In genomic region chr8:91132731-91133130, GRCm38 (mm10) we compare ENCODE assay signal across 8 mouse cellular contexts.
DNase-seq lines count a peak whose midpoint lies in the region; ATAC-seq and TF ChIP-seq lines count a peak whose summit lies in the region.

No protein-coding gene starts in this region.

- H3K9me3 ChIP-seq in heart, embryonic 14.5 days (ENCODE audit: control insufficient read depth, low read length), result no peaks in the 10 kb centered on the region
- H3K9me3 ChIP-seq in hindbrain, embryonic 13.5 days, result no peaks in the 10 kb centered on the region
- no peaks in the 10 kb centered on the region for H3K9me3 ChIP-seq in midbrain, embryonic 12.5 days

- no peak for TF ChIP-seq CTCF in cortical plate, adult 2 months (IDR thresholded peaks at IDR 0.05; ENCODE audit: extremely low read depth, insufficient read depth, low read length)

- peaks cover 22% of the 10 kb centered on the region for H3K36me3 ChIP-seq in heart, embryonic 14.5 days (ENCODE audit: control insufficient read depth, insufficient read depth, low read length)
- peaks cover 30% of the 10 kb centered on the region for H3K36me3 ChIP-seq in hindbrain, embryonic 13.5 days
- H3K36me3 ChIP-seq in midbrain, embryonic 12.5 days, result peaks cover 28% of the 10 kb centered on the region; the same call in 1 of the 2 replicates

- H3K27me3 ChIP-seq in heart, embryonic 14.5 days (ENCODE audit: control insufficient read depth, insufficient read depth, low read length), result no peaks in the 10 kb centered on the region
- no peaks in the 10 kb centered on the region for H3K27me3 ChIP-seq in hindbrain, embryonic 13.5 days
- H3K27me3 ChIP-seq in midbrain, embryonic 12.5 days, result no peaks in the 10 kb centered on the region

- intact Hi-C loops in heart, postnatal 25 days (cut with DNase I), result no loop called here

- peak overlapping the region; percentile 88; the same call in 1 of the 2 replicates for H3K9ac ChIP-seq in heart, embryonic 14.5 days (ENCODE audit: low read length)
- peak overlapping the region; percentile 92 for H3K9ac ChIP-seq in hindbrain, embryonic 13.5 days
- H3K9ac ChIP-seq in midbrain, embryonic 12.5 days (replicated peaks), result peak overlapping the region; percentile 84; the same call in 1 of the 2 replicates

- no peak overlapping the region for H3K27ac ChIP-seq in heart, embryonic 14.5 days (replicated peaks in 1 of 2; ENCODE audit: control insufficient read depth in 1 of 2, insufficient read depth in 1 of 2, low read depth in 2 of 2, low read length in 2 of 2)
- no peak overlapping the region for H3K27ac ChIP-seq in cortical plate, adult 2 months (ENCODE audit: insufficient read depth, low read length)
- no peak overlapping the region for H3K27ac ChIP-seq in hindbrain, embryonic 13.5 days
- no peak overlapping the region for H3K27ac ChIP-seq in midbrain, embryonic 12.5 days (replicated peaks)

- peak overlapping the region; percentile 93 for H3K4me2 ChIP-seq in heart, embryonic 14.5 days (ENCODE audit: low read length)
- H3K4me2 ChIP-seq in hindbrain, embryonic 13.5 days, result peak overlapping the region; percentile 87
- peak overlapping the region; percentile 88 for H3K4me2 ChIP-seq in midbrain, embryonic 12.5 days (replicated peaks)

- H3K4me1 ChIP-seq in heart, embryonic 14.5 days (ENCODE audit: control insufficient read depth in 2 of 2, insufficient read depth in 2 of 2, low read length in 2 of 2), result peaks cover 0 to 14% of the 10 kb centered on the region in 2 experiments; a peak in 3 of 4 replicates
- H3K4me1 ChIP-seq in cortical plate, adult 2 months (ENCODE audit: control insufficient read depth, insufficient read depth, low read length), result peaks cover 2% of the 10 kb centered on the region
- peaks cover 34% of the 10 kb centered on the region for H3K4me1 ChIP-seq in hindbrain, embryonic 13.5 days (replicated peaks)
- H3K4me1 ChIP-seq in midbrain, embryonic 12.5 days, result peaks cover 20% of the 10 kb centered on the region

- no peak for DNase-seq in heart, postnatal 25 days (ENCODE audit: low spot score)
- DNase-seq in urinary bladder, postnatal 4 days (ENCODE audit: low spot score in 2 of 2), result no peak
- no peak for DNase-seq in ovary, postnatal 10 days (ENCODE audit: low spot score)
- DNase-seq in spleen, adult 12 weeks (ENCODE audit: low spot score), result no peak

- TF ChIP-seq POLR2A in cortical plate, adult 2 months (IDR thresholded peaks at IDR 0.05; ENCODE audit: extremely low read depth, insufficient read depth, low read length), result no peak

- H3K4me3 ChIP-seq in heart, embryonic 14.5 days (ENCODE audit: control insufficient read depth in 1 of 2, insufficient read depth in 1 of 2, low read depth in 1 of 2, low read length in 2 of 2), result peak overlapping the region in 1 of 2 experiments; percentile 94; a peak in 2 of 4 replicates
- peak overlapping the region; percentile 43 for H3K4me3 ChIP-seq in cortical plate, adult 2 months (ENCODE audit: insufficient read depth, low read length)
- H3K4me3 ChIP-seq in hindbrain, embryonic 13.5 days, result peak overlapping the region; percentile 67
- peak overlapping the region; percentile 76 for H3K4me3 ChIP-seq in midbrain, embryonic 12.5 days

- WGBS in heart, embryonic 14.5 days, result 71% methylated on average over 4 of the region's 4 CpGs
- 84% methylated on average over 4 of the region's 4 CpGs for WGBS in hindbrain, embryonic 13.5 days
- 85% methylated on average over 4 of the region's 4 CpGs for WGBS in midbrain, embryonic 12.5 days

- no peak for ATAC-seq in heart, embryonic 14.5 days (ENCODE audit: insufficient number of reproducible peaks, insufficient read depth, low FRiP score, low read depth)
- no peak for ATAC-seq in hindbrain, embryonic 13.5 days (ENCODE audit: low FRiP score)
- ATAC-seq in midbrain, embryonic 12.5 days (ENCODE audit: low FRiP score, low read depth), result no peak
